In the genomic region with DNA sequence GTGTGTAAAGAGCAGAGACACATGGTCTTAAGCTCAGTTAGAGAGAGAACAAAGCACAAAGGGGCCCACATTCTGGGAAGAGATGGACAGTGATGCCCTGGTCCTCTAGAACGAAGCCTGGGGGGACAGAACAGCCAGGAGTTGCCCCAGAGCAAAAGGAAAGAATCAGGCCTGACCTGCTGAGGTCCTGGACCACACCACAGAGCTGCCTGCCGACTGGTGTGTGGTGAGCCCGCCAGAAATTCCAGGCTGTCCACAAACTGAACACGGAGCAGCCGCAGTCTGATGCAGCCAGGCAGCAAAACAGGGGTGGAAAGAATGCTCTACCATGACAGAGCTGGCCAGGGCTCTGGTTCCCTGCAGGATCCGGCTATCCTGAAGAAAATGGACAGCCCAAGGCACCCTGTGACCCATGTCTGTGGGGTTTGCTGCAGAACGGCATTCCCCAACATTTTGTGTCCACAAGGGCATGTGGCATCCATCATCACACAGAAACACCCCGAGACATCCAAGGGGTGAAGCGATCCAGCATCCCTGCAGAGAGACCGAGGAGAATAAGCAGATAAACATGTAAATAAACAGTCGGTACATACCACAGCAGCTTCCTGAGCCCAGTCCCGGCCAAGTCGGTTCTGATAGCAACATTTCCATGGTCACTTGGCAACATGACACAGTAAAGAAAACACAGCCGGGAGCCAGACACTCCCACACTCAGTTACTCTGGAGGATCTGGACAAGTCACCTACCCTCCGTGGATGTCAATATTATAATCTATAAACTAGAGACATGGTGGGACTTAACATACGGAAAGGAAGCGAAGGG, we compare ENCODE assay signal across 14 mouse cellular contexts.
A peak's percentile ranks its signal among the peaks of the same experiment; 100 is the strongest.
DNase-seq lines count a peak whose midpoint lies in the region; ATAC-seq lines count a peak whose summit lies in the region.
"Had no signal": no experiment of that assay in that cellular context is flagged by ENCODE, and none has a peak within 500 bp of the region (broad histone marks: within the 10 kb centered on the region; RNA-seq: fewer than 3 reads in every experiment).

No protein-coding gene starts in this region.

- H3K27me3 ChIP-seq in heart, embryonic 13.5 days (replicated peaks): no peaks in the 10 kb centered on the region
- H3K27me3 ChIP-seq in lung, embryonic 16.5 days (ENCODE audit: control insufficient read depth, insufficient read depth, low read depth, low read length): no peaks in the 10 kb centered on the region
- no peaks in the 10 kb centered on the region for H3K27me3 ChIP-seq in forebrain, embryonic 12.5 days
- H3K27me3 ChIP-seq: midbrain, embryonic 12.5 days; neural tube, embryonic 13.5 days had no signal

- DNase-seq in heart, adult 18-20 months: peak; percentile 36 to 53
- no peak for DNase-seq in heart, postnatal 25 days (ENCODE audit: low spot score)
- peak; percentile 42 for DNase-seq in 3T3-L1 (ENCODE audit: low read depth, low spot score)
- no peak for DNase-seq in adrenal gland, adult (ENCODE audit: inconsistent age in 2 of 2, low spot score in 1 of 2)
- DNase-seq in urinary bladder, postnatal 36 days (ENCODE audit: low spot score in 2 of 2): no peak
- DNase-seq: adrenal gland, adult 2 months; kidney, adult 8-10 months; right cerebral cortex, postnatal 25 days had no signal

- ATAC-seq in heart, embryonic 13.5 days (ENCODE audit: extremely low read depth, insufficient number of reproducible peaks, low FRiP score, low TSS enrichment): no peak
- peak; percentile 56 for ATAC-seq in lung, embryonic 16.5 days (ENCODE audit: low read depth)
- ATAC-seq in forebrain, embryonic 12.5 days (ENCODE audit: low FRiP score): no peak

- WGBS in heart, embryonic 13.5 days: 41% methylated on average over 17 of the region's 17 CpGs
- WGBS in lung, embryonic 16.5 days: 33% methylated on average over 17 of the region's 17 CpGs
- WGBS in forebrain, embryonic 12.5 days: 86% methylated on average over 17 of the region's 17 CpGs

- no peak overlapping the region for H3K27ac ChIP-seq in heart, embryonic 13.5 days (replicated peaks)
- no peak overlapping the region for H3K27ac ChIP-seq in lung, embryonic 16.5 days (ENCODE audit: low read length)
- no peak overlapping the region for H3K27ac ChIP-seq in forebrain, embryonic 12.5 days
- H3K27ac ChIP-seq: midbrain, embryonic 12.5 days; neural tube, embryonic 13.5 days had no signal

- intact Hi-C loops in heart, postnatal 25 days (cut with DNase I): no loop called here

- H3K4me3 ChIP-seq in heart, embryonic 13.5 days: no peak overlapping the region
- no peak overlapping the region for H3K4me3 ChIP-seq in lung, embryonic 16.5 days (ENCODE audit: low read length)
- no peak overlapping the region for H3K4me3 ChIP-seq in forebrain, embryonic 12.5 days (replicated peaks)
- H3K4me3 ChIP-seq: erythroblast, embryonic 14.5 days; midbrain, embryonic 12.5 days; neural tube, embryonic 13.5 days had no signal

- H3K36me3 ChIP-seq in heart, embryonic 13.5 days: no peaks in the 10 kb centered on the region
- no peaks in the 10 kb centered on the region for H3K36me3 ChIP-seq in lung, embryonic 16.5 days (ENCODE audit: control insufficient read depth, insufficient read depth, low read length)
- no peaks in the 10 kb centered on the region for H3K36me3 ChIP-seq in forebrain, embryonic 12.5 days (replicated peaks)
- H3K36me3 ChIP-seq: midbrain, embryonic 12.5 days; neural tube, embryonic 13.5 days had no signal

- H3K4me1 ChIP-seq in heart, embryonic 13.5 days: peaks cover 7% of the 10 kb centered on the region
- H3K4me1 ChIP-seq in lung, embryonic 16.5 days (replicated peaks; ENCODE audit: control insufficient read depth, insufficient read depth, low read length): peaks cover 2% of the 10 kb centered on the region; the same call in 1 of the 2 replicates
- H3K4me1 ChIP-seq in forebrain, embryonic 12.5 days: no peaks in the 10 kb centered on the region
- H3K4me1 ChIP-seq: midbrain, embryonic 12.5 days; neural tube, embryonic 13.5 days had no signal

- no peaks in the 10 kb centered on the region for H3K9me3 ChIP-seq in heart, embryonic 13.5 days
- H3K9me3 ChIP-seq in lung, embryonic 16.5 days (ENCODE audit: control insufficient read depth, low read length): no peaks in the 10 kb centered on the region
- H3K9me3 ChIP-seq in forebrain, embryonic 12.5 days: no peaks in the 10 kb centered on the region
- H3K9me3 ChIP-seq: midbrain, embryonic 12.5 days; neural tube, embryonic 13.5 days had no signal

- no peak overlapping the region for H3K9ac ChIP-seq in heart, embryonic 13.5 days
- no peak overlapping the region for H3K9ac ChIP-seq in lung, embryonic 16.5 days (ENCODE audit: low read length)
- no peak overlapping the region for H3K9ac ChIP-seq in forebrain, embryonic 12.5 days
- H3K9ac ChIP-seq: midbrain, embryonic 12.5 days; neural tube, embryonic 13.5 days had no signal

- H3K4me2 ChIP-seq in heart, embryonic 13.5 days: peak overlapping the region; percentile 6; the same call in 1 of the 2 replicates
- peak overlapping the region; percentile 1; the same call in 1 of the 2 replicates for H3K4me2 ChIP-seq in lung, embryonic 16.5 days (ENCODE audit: low read depth, low read length)
- H3K4me2 ChIP-seq in forebrain, embryonic 12.5 days: no peak overlapping the region
- H3K4me2 ChIP-seq: midbrain, embryonic 12.5 days; neural tube, embryonic 13.5 days had no signal

Comparison
In these comparisons a context has a peak if more than half of its experiments do, and no peak if none do; other contexts are left out.
1. DNase-seq: peak in heart, adult 18-20 months (2 of 2) and 3T3-L1 (single experiment); none in heart, postnatal 25 days (single experiment), adrenal gland, adult (0 of 2) and urinary bladder, postnatal 36 days (0 of 2).